Mouse (Mus musculus) small intestine, adult 2 months (tissue): Measurements from ENCODE around the gene Gsta4. TPM values are rescaled to one million over a fixed set of nuclear protein-coding genes. Genes with fewer than 3 reads are reported as not detected.

Experiments
- H3K27ac ChIP-seq: fragments of 200-500 bp; 2 replicates; pipeline ENCODE4 v1.5.1; 2012; ENCODE audit warnings: low read depth, low read length, control low read depth, inconsistent platforms; ENCODE audit not compliant: insufficient read depth
- H3K27me3 ChIP-seq: fragments of 200-500 bp; 2 replicates; pipeline ENCODE4 v1.6.1; 2012; ENCODE audit warnings: mild to moderate bottlenecking, moderate library complexity, low read length, inconsistent platforms; ENCODE audit not compliant: control insufficient read depth, insufficient read depth
- H3K36me3 ChIP-seq: fragments of 200-500 bp; 2 replicates; pipeline ENCODE4 v1.6.1; 2012; ENCODE audit warnings: mild to moderate bottlenecking, low read length, control low read depth, inconsistent platforms; ENCODE audit not compliant: control insufficient read depth, insufficient read depth
- H3K4me1 ChIP-seq: fragments of 200-500 bp; 2 replicates; pipeline ENCODE4 v1.6.1; 2012; ENCODE audit warnings: low read length, inconsistent platforms, mixed read lengths; ENCODE audit not compliant: control insufficient read depth, insufficient read depth, insufficient read length
- H3K4me3 ChIP-seq: fragments of 200-500 bp; 2 replicates; pipeline ENCODE4 v1.5.1; 2012; ENCODE audit warnings: low read depth, mild to moderate bottlenecking, control low read depth, inconsistent platforms, low read length, moderate library complexity
- CTCF ChIP-seq: fragments of 200-500 bp; IDR thresholded peaks from 2 replicates; pipeline ENCODE4 v1.5.1; 2012; ENCODE audit warnings: low read depth, mild to moderate bottlenecking, control low read depth, inconsistent platforms, low read length, moderate library complexity, mixed read lengths; ENCODE audit not compliant: insufficient replicate concordance, insufficient read length; ENCODE audit errors: extremely low read depth
- POLR2A ChIP-seq: fragments of 200-500 bp; IDR thresholded peaks from 2 replicates; pipeline ENCODE4 v1.6.1; 2012; ENCODE audit warnings: low read depth, mild to moderate bottlenecking, control low read depth, inconsistent platforms, low read length, moderate library complexity
- WGBS: fragments of 180-500 bp; shearing (Covaris S2); methylation state at CpG from one replicate; pipeline ENCODE4 v1.1.7; 2018; 5-methylcytosine and 5-hydroxymethylcytosine counted together
- polyA plus RNA-seq: library from polyadenylated mRNA; depleted of rRNA; stranded (reverse); fragments of >200 nt; gene quantifications from 2 replicates; pipeline ENCODE4 v1.2.3, GENCODE M21; 2012

Gsta4 gene
- polyA plus RNA-seq, 1 experiment: 6.3 TPM

DNA sequence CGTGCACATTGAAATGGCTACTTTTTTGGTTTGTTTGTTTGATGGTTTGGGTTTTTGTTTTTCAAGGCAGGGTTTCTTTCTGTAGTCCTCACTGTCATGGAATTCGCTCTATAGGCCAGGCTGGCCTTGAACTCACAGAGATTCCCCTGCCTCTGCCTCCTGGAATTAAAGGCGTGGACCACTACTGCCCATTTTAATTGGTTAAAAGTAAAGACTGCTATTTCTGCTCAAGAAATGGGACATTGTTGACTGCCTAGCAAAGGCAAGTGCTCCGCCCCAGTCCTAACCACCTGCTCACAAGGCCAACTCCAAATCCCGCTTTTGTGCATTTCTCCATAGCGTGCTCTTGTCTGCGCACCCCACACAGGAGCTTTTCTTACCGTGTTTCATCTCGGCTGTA is 15.2 kb downstream of the Gsta4 start:
- Histone ChIP-seq H3K27me3 (no peaks in the 10 kb centered on the region), H3K4me3 (no peak overlapping the region), H3K4me1 (peaks cover 2% of the 10 kb centered on the region; the same call in 1 of the 2 replicates), H3K36me3 (no peaks in the 10 kb centered on the region), H3K27ac (no peak overlapping the region)
- 96% methylated on average over 9 of the region's 9 CpGs for WGBS
- TF ChIP-seq POLR2A (no peak), CTCF (no peak)

DNA sequence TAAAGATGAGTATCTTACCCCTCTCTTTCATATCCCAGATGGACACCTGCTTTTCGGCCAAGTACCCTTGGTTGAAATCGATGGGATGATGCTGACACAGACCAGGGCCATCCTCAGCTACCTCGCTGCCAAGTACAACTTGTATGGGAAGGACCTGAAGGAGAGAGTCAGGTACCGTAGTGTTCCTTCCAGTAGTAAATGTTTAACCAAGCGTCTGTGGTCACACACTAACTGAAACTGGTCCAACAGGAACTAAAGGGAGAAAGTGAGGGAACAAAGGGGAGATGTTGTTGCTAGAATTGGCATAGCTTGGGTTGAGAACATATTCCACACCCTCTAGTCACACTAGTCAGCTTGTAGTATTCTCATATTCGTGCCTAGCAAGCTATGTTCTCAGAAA is 21.6 kb downstream of the Gsta4 start:
- Histone ChIP-seq H3K4me1 (peaks cover 3% of the 10 kb centered on the region; the same call in 1 of the 2 replicates), H3K27me3 (no peaks in the 10 kb centered on the region), H3K36me3 (peaks cover 2% of the 10 kb centered on the region; the same call in 1 of the 2 replicates), H3K27ac (no peak overlapping the region), H3K4me3 (no peak overlapping the region)
- WGBS: 32% methylated on average over 6 of the region's 6 CpGs
- no peak for TF ChIP-seq CTCF
- TF ChIP-seq POLR2A: no peak

DNA sequence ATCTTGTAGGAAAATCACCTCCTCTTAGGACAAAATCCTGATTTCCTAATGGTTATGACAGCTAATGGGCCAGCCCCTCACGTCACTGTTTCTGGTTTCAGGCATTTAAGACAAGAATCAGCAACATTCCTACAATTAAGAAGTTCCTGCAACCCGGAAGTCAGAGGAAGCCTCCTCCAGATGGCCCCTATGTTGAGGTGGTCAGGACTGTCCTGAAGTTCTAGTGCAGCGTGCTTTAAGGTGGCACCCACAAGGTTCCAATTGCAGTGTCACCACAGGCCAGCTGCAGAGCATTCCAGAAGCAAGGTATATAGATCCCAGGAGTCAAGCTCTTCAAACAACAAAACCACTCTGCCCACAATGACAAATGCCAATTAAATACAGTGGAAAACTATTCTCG is 26.4 kb downstream of the Gsta4 start:
- no peak overlapping the region for H3K4me3 ChIP-seq
- H3K36me3 ChIP-seq: peaks cover 2% of the 10 kb centered on the region; the same call in 1 of the 2 replicates
- WGBS: 74% methylated on average over 4 of the region's 4 CpGs
- no peaks in the 10 kb centered on the region for H3K27me3 ChIP-seq
- no peak for TF ChIP-seq POLR2A
- TF ChIP-seq CTCF: no peak
- H3K27ac ChIP-seq: no peak overlapping the region
- peaks cover 9% of the 10 kb centered on the region for H3K4me1 ChIP-seq

DNA sequence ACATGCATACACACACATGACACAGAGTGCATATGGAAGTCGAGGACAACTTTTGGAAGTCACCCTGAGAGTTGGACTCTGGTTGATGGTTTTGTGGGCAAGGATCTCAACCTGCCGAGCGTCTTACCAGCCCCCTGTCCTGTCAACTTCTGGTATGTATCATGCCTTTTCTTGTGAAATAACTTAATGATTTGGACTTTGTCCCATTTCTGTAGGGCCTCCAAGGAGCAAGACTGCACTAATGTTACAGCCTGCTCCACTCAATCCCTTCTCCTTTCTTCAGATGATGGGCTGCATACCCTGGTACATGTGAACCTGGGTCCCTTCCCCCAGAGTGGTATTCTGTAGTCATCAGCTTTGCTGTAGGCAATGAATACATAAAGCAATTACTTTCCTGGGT is 27.5 kb downstream of the Gsta4 start:
- Histone ChIP-seq H3K27me3 (no peaks in the 10 kb centered on the region), H3K36me3 (peaks cover 2% of the 10 kb centered on the region; the same call in 1 of the 2 replicates), H3K4me1 (peaks cover 12% of the 10 kb centered on the region), H3K27ac (no peak overlapping the region), H3K4me3 (no peak overlapping the region)
- TF ChIP-seq CTCF: no peak
- no peak for TF ChIP-seq POLR2A
- 76% methylated on average over 3 of the region's 3 CpGs for WGBS

DNA sequence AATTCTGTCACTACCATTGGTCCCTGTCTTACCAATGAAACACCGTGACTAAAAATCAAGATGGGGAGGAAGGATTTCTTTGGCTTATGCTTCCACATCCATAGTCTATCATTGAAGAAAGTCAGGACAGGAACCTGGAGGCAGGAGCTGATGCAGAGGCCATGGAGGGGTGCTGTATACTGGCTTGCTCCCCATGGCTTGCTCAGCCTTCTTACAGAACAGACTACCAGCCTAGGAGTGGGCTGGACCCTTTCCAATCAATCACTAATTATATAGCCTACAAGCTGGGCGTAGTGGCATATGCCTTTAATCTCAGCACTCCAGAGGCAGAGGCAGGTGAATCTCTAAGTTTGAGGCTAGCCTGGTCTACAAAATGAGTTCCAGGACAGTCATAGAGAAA is 28.2 kb downstream of the Gsta4 start:
- H3K27me3 ChIP-seq: no peaks in the 10 kb centered on the region
- peaks cover 12% of the 10 kb centered on the region for H3K4me1 ChIP-seq
- no peak for TF ChIP-seq CTCF
- TF ChIP-seq POLR2A: no peak
- H3K4me3 ChIP-seq: no peak overlapping the region
- peaks cover 2% of the 10 kb centered on the region; the same call in 1 of the 2 replicates for H3K36me3 ChIP-seq
- H3K27ac ChIP-seq: no peak overlapping the region
- WGBS: 94% methylated on average over 2 of the region's 2 CpGs

DNA sequence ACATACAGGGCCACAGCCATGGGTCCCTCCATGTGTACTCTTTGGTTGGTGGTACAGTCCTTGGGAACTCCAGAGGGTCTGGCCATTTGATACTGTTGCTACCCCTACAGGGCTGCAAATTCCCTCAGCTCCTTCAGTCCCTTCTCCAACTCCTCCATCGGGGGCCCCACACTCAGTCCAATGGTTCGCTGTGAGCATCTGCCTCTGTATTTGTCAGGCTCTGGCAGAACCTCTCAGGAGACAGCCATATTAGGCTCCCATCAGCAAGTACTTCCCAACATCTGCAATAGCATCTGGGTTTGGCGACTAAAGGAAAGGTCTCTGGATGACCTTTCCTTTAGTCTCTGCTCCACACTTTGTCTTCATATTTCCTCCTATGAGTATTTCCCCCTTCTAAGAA is 28.9 kb downstream of the Gsta4 start:
- no peaks in the 10 kb centered on the region for H3K27me3 ChIP-seq
- peaks cover 2% of the 10 kb centered on the region; the same call in 1 of the 2 replicates for H3K36me3 ChIP-seq
- no peak overlapping the region for H3K27ac ChIP-seq
- WGBS: 96% methylated on average over 3 of the region's 3 CpGs
- TF ChIP-seq CTCF (no peak), POLR2A (no peak)
- no peak overlapping the region for H3K4me3 ChIP-seq
- peaks cover 12% of the 10 kb centered on the region for H3K4me1 ChIP-seq

DNA sequence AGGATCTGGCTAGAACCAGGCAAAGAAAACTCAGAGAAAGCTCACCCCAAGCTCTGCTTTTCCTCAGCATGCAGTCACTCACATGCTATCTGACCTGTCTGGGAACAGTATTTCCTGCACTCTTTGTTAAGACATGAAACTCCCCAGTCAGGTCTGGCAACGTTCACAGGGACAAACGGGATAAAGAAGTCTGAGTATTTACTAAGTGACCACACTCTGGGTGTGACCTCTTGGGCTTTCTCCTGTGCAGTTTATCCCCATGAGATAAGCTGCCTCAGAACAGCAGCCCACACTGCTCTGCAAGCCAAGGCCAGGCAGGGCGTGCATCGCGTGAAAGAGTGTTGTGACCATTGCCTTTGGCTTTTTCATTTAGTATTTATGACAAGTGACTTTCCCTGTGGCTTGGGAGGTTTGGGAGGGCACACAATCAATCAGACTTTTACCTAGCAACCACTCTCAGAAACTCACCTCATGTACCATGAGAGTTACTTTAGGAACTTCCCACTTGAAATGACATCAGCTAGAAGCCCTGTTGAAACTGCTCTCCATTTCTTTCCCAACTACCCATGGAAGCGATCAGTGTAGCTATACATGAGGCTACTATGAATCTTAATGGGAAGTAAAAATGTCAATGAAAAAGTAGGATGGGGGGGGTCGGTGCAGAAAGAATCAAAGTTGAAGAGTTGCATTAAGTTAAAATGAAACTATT is 29.9 kb downstream of the Gsta4 start:
- TF ChIP-seq CTCF: no peak
- no peak for TF ChIP-seq POLR2A
- Histone ChIP-seq H3K27me3 (no peaks in the 10 kb centered on the region), H3K4me3 (no peak overlapping the region), H3K27ac (no peak overlapping the region), H3K4me1 (peaks cover 12% of the 10 kb centered on the region), H3K36me3 (peaks cover 2% of the 10 kb centered on the region; the same call in 1 of the 2 replicates)
- WGBS: 42% methylated on average over 7 of the region's 7 CpGs
